Mouse (Mus musculus) neural tube, embryonic 13.5 days (tissue): ENCODE measurements around the gene Adgrl3. TPM values are rescaled to one million over a fixed set of nuclear protein-coding genes. Genes with fewer than 3 reads are reported as not detected.
A peak's percentile ranks its signal among the peaks of the same experiment; 100 is the strongest.

Experiments used
- ATAC-seq: fragments of 200-750 bp; cut with Nextera tagmentation; 2 replicates; pipeline ENCODE4 v1.8.0; 2017; ENCODE audit warnings: low read depth, mild to moderate bottlenecking, moderate TSS enrichment, moderate library complexity
- H3K27ac ChIP-seq: fragments of 300-500 bp; sonication (generic); replicated peaks from 2 replicates; pipeline ENCODE4 v1.5.1; 2015; ENCODE audit warnings: moderate library complexity, mild to moderate bottlenecking, inconsistent platforms
- H3K27me3 ChIP-seq: fragments of 300-500 bp; sonication (generic); 2 replicates; pipeline ENCODE4 v1.6.1; 2015; ENCODE audit warnings: mild to moderate bottlenecking, inconsistent platforms
- H3K36me3 ChIP-seq: fragments of 300-500 bp; sonication (generic); 2 replicates; pipeline ENCODE4 v1.6.1; 2015; ENCODE audit warnings: mild to moderate bottlenecking, inconsistent platforms
- H3K4me1 ChIP-seq: fragments of 300-500 bp; sonication (generic); replicated peaks from 2 replicates; pipeline ENCODE4 v1.6.1; 2015; ENCODE audit warnings: inconsistent platforms
- H3K4me2 ChIP-seq: fragments of 300-500 bp; sonication (generic); 2 replicates; pipeline ENCODE4 v1.6.1; 2015; ENCODE audit warnings: inconsistent platforms, mild to moderate bottlenecking, moderate library complexity
- H3K4me3 ChIP-seq: fragments of 300-500 bp; sonication (generic); 2 replicates; pipeline ENCODE4 v1.5.1; 2015; ENCODE audit warnings: mild to moderate bottlenecking, inconsistent platforms
- H3K9ac ChIP-seq: fragments of 300-500 bp; sonication (generic); 2 replicates; pipeline ENCODE4 v1.6.1; 2015; ENCODE audit warnings: moderate library complexity, mild to moderate bottlenecking, inconsistent platforms
- H3K9me3 ChIP-seq: fragments of 300-500 bp; sonication (generic); 2 replicates; pipeline ENCODE4 v1.6.1; 2016; ENCODE audit warnings: inconsistent platforms
- WGBS: fragments of 180-500 bp; shearing (Covaris S2); methylation state at CpG from one replicate; pipeline ENCODE4 v1.1.7; 2015; 5-methylcytosine and 5-hydroxymethylcytosine counted together
- polyA plus RNA-seq: library from polyadenylated mRNA; unstranded; fragments of >200 nt; fragmentation: Nextera tagmentation; extraction: Ambion mirVana; gene quantifications from 2 replicates; pipeline ENCODE4 v1.2.1, GENCODE M21; 2015

Adgrl3 gene
- polyA plus RNA-seq, 1 experiment from 2014 or later = 47.4 TPM

DNA sequence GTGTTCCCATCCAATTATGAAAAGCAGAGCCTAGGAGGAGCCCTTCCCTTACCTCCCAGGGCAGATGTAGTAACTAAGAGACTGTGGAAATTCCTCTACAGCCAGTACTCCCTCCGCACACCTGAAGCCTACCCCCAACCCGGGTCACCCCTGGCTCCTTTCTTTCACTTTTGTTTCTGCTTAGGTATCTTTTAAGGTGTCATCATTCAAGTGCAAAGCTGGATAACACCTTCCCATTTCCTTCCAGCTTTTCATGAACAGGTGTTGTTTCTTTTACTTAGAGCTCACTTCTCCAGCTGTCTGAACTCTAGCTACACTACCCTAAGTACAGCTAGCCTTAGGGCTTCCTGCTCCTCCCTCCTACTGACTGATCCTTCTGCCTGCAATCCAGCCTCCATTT, 634.0 kb downstream of the Adgrl3 start:
- no peak overlapping the region for H3K27ac ChIP-seq
- WGBS = 75% methylated on average over 2 of the region's 2 CpGs

GRCm38 (mm10) chr5:81661611-81662390, 641.9 kb downstream of the Adgrl3 start:
- H3K27ac ChIP-seq = peak overlapping the region; percentile 68

More for the DNA sequence above, 634.0 kb downstream of the Adgrl3 start:
- Histone ChIP-seq H3K4me3 (no peak overlapping the region), H3K27me3 (no peaks in the 10 kb centered on the region), H3K9me3 (no peaks in the 10 kb centered on the region), H3K36me3 (no peaks in the 10 kb centered on the region), H3K4me1 (peaks cover 8% of the 10 kb centered on the region), H3K9ac (no peak overlapping the region), H3K4me2 (no peak overlapping the region)
- ATAC-seq = no peak

GRCm38 (mm10) chr5:81671025-81671424, 651.1 kb downstream of the Adgrl3 start:
- Histone ChIP-seq H3K4me2 (no peak overlapping the region), H3K36me3 (peaks cover 3% of the 10 kb centered on the region; the same call in 1 of the 2 replicates), H3K27ac (no peak overlapping the region), H3K9ac (no peak overlapping the region), H3K27me3 (no peaks in the 10 kb centered on the region), H3K4me1 (no peaks in the 10 kb centered on the region), H3K9me3 (peaks cover 5% of the 10 kb centered on the region; the same call in 1 of the 2 replicates), H3K4me3 (no peak overlapping the region)
- 58% methylated on average over 4 of the region's 4 CpGs for WGBS
- no peak for ATAC-seq

More at GRCm38 (mm10) chr5:81661611-81662390, 641.9 kb downstream of the Adgrl3 start:
- Histone ChIP-seq H3K9ac (no peak overlapping the region), H3K4me3 (no peak overlapping the region), H3K36me3 (peaks cover 2% of the 10 kb centered on the region; the same call in 1 of the 2 replicates), H3K4me2 (no peak overlapping the region), H3K4me1 (peaks cover 9% of the 10 kb centered on the region), H3K9me3 (peaks cover 5% of the 10 kb centered on the region; the same call in 1 of the 2 replicates), H3K27me3 (no peaks in the 10 kb centered on the region)
- ATAC-seq = peak; percentile 76
- WGBS = 19% methylated on average over 6 of the region's 6 CpGs

DNA sequence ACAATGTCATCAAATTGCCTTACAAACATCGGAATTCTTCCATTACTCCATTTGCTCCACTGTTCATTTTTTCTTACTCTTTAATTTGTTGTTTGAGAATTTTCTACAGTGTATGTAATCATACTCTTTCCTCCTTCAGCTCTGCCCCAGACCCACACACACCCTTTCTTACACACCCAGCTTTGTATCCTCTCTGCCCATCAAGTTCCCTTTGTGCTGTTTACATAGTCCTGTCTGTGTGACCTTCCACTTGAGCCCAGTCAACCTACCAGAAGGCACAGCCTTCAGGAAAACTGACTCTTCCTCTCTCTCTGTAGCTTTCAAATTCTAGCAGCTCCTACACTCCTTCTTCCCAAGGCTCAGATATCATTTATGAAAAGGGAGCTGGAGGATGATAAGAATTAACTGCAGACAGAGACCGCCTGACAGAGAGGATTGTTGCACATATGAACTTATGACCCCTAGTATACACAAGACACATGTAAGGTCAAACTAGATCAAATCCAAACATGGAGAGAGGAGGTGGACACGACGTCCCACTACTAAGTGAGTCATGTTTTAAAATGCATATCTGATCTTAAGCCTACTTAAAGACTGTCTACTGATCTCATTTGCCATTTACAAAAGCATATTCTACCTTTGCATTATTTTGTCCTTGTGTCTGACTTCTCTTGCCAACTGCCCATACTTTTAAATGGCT, 654.5 kb downstream of the Adgrl3 start:
- ATAC-seq = no peak
- H3K9ac ChIP-seq = no peak overlapping the region
- no peaks in the 10 kb centered on the region for H3K4me1 ChIP-seq
- H3K27me3 ChIP-seq = no peaks in the 10 kb centered on the region
- 89% methylated on average over 4 of the region's 4 CpGs for WGBS
- no peaks in the 10 kb centered on the region for H3K36me3 ChIP-seq
- no peak overlapping the region for H3K4me3 ChIP-seq
- no peaks in the 10 kb centered on the region for H3K9me3 ChIP-seq
- H3K27ac ChIP-seq = no peak overlapping the region
- H3K4me2 ChIP-seq = no peak overlapping the region

GRCm38 (mm10) chr5:81674975-81675371, 655.0 kb downstream of the Adgrl3 start:
- H3K9me3 ChIP-seq = no peaks in the 10 kb centered on the region
- no peak for ATAC-seq
- no peak overlapping the region for H3K9ac ChIP-seq
- H3K27me3 ChIP-seq = no peaks in the 10 kb centered on the region
- no peak overlapping the region for H3K4me2 ChIP-seq
- WGBS = 74% methylated on average over 1 of the region's 1 CpGs
- no peaks in the 10 kb centered on the region for H3K36me3 ChIP-seq
- H3K4me3 ChIP-seq = no peak overlapping the region
- H3K4me1 ChIP-seq = no peaks in the 10 kb centered on the region
- no peak overlapping the region for H3K27ac ChIP-seq

GRCm38 (mm10) chr5:81676896-81677295, 657.0 kb downstream of the Adgrl3 start:
- WGBS = 73% methylated on average over 1 of the region's 1 CpGs
- H3K9me3 ChIP-seq = no peaks in the 10 kb centered on the region
- no peak overlapping the region for H3K27ac ChIP-seq
- H3K4me3 ChIP-seq = no peak overlapping the region
- H3K27me3 ChIP-seq = no peaks in the 10 kb centered on the region
- H3K4me2 ChIP-seq = no peak overlapping the region
- no peaks in the 10 kb centered on the region for H3K36me3 ChIP-seq
- ATAC-seq = no peak
- no peaks in the 10 kb centered on the region for H3K4me1 ChIP-seq
- no peak overlapping the region for H3K9ac ChIP-seq

DNA sequence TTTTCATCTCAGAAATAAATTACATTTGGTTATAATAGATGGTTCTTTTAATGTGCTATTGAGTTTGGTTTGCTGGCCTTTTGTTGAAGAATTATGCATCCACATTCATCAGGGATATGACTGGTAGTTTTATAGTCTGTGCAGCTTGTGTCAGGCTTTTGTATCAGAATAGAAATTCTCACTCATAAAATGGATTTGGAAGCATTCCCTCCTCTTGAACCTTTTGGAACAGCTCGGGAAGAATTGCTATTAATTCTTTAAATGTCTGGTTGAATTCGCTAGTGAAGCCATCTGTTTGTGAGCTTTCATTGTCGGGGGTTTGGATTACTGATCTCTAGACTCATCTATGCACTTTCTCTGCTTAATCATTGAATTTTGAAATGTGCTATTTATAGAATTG, 666.3 kb downstream of the Adgrl3 start:
- Histone ChIP-seq H3K27me3 (no peaks in the 10 kb centered on the region), H3K27ac (no peak overlapping the region), H3K9ac (no peak overlapping the region), H3K4me1 (no peaks in the 10 kb centered on the region), H3K36me3 (no peaks in the 10 kb centered on the region), H3K9me3 (no peaks in the 10 kb centered on the region), H3K4me2 (no peak overlapping the region), H3K4me3 (no peak overlapping the region)
- no peak for ATAC-seq
- 69% methylated on average over 3 of the region's 3 CpGs for WGBS

GRCm38 (mm10) chr5:81686845-81687244, 666.9 kb downstream of the Adgrl3 start:
- WGBS = 95% methylated on average over 4 of the region's 4 CpGs
- Histone ChIP-seq H3K27ac (no peak overlapping the region), H3K36me3 (no peaks in the 10 kb centered on the region), H3K4me1 (no peaks in the 10 kb centered on the region), H3K9me3 (no peaks in the 10 kb centered on the region), H3K9ac (no peak overlapping the region), H3K4me2 (no peak overlapping the region), H3K4me3 (no peak overlapping the region), H3K27me3 (no peaks in the 10 kb centered on the region)
- ATAC-seq = no peak

GRCm38 (mm10) chr5:81729620-81730019, 709.7 kb downstream of the Adgrl3 start:
- Histone ChIP-seq H3K27me3 (no peaks in the 10 kb centered on the region), H3K4me1 (peaks cover 4% of the 10 kb centered on the region), H3K4me2 (no peak overlapping the region), H3K27ac (no peak overlapping the region), H3K4me3 (no peak overlapping the region), H3K9ac (no peak overlapping the region), H3K9me3 (no peaks in the 10 kb centered on the region), H3K36me3 (peaks cover 4% of the 10 kb centered on the region)
- WGBS = 49% methylated on average over 3 of the region's 3 CpGs
- no peak for ATAC-seq

- H3K27me3 ChIP-seq = no peaks in the 10 kb centered on the region
- H3K27ac ChIP-seq = no peak overlapping the region
- no peak overlapping the region for H3K4me2 ChIP-seq
- H3K36me3 ChIP-seq = no peaks in the 10 kb centered on the region
- WGBS = 34% methylated on average over 3 of the region's 3 CpGs
- no peak for ATAC-seq
- H3K9me3 ChIP-seq = no peaks in the 10 kb centered on the region
- peaks cover 8% of the 10 kb centered on the region for H3K4me1 ChIP-seq
- no peak overlapping the region for H3K4me3 ChIP-seq
- H3K9ac ChIP-seq = no peak overlapping the region
Measured at GRCm38 (mm10) chr5:81736008-81736407, 716.1 kb downstream of the Adgrl3 start.

GRCm38 (mm10) chr5:81738286-81739032, 718.5 kb downstream of the Adgrl3 start:
- H3K4me2 ChIP-seq = no peak overlapping the region
- no peak overlapping the region for H3K9ac ChIP-seq
- no peak overlapping the region for H3K4me3 ChIP-seq
- peak; percentile 81 for ATAC-seq
- H3K27me3 ChIP-seq = no peaks in the 10 kb centered on the region
- H3K9me3 ChIP-seq = no peaks in the 10 kb centered on the region
- 34% methylated on average over 3 of the region's 3 CpGs for WGBS
- no peaks in the 10 kb centered on the region; the same call in 1 of the 2 replicates for H3K36me3 ChIP-seq
- H3K4me1 ChIP-seq = peaks cover 8% of the 10 kb centered on the region
- peak overlapping the region; percentile 64 for H3K27ac ChIP-seq

- no peak for ATAC-seq
- Histone ChIP-seq H3K27ac (no peak overlapping the region), H3K9ac (no peak overlapping the region), H3K4me2 (no peak overlapping the region), H3K27me3 (no peaks in the 10 kb centered on the region), H3K4me1 (no peaks in the 10 kb centered on the region), H3K36me3 (no peaks in the 10 kb centered on the region), H3K9me3 (no peaks in the 10 kb centered on the region), H3K4me3 (no peak overlapping the region)
- 89% methylated on average over 3 of the region's 3 CpGs for WGBS
Measured at GRCm38 (mm10) chr5:81752426-81752825, 732.5 kb downstream of the Adgrl3 start.
